Mouse (Mus musculus) telencephalon, adult 2 months (tissue): Measurements from ENCODE around the gene Gm9964.
A peak's percentile ranks its signal among the peaks of the same experiment; 100 is the strongest.
"Not testable (repeated sequence)": the region's sequence is repeated elsewhere in the genome, so short reads cannot be mapped to it uniquely, and the experiment has no call there.

ENCODE experiments used
- DNase-seq: peaks from one replicate; pipeline ENCODE4 v3.0.0-alpha.2; 2011; ENCODE audit warnings: low read depth, low spot score

Gm9964 gene

DNA sequence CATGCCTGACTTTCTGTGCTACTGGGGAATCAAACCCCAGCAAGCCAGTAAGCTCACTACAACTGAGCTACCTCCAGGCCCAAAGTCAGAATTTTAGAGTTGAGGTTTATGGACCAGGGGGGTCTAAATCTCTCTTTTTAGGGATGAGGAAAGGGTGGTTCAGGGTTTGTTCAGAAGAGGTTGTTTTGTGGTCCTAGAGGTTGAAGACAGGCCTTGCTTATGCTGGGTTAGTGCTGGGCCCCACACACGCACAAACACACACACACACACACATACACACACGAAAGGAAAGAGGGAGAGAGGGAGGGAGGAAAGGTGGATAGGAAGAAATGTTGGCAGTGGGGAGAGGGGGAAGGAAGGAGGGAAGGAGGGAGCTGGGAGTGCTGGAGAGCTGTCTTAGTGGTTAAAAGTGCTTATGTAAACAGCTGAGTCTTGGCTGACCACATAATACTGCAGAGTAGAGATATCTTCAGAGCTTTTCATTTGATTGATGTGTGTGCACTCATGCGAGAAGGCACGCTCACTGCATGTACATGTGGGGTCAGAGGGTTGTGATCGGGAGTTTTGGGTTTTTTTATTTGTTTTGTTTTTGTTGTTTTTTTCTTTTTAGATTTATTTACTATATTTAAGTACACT is at the start of gene Gm9964:
Gm9964 (minus strand) TSS at position 51 of the 636 bp plus-strand sequence.
- no peak for DNase-seq

- DNase-seq, result no peak
Observed at GRCm38 (mm10) chr11:79339808-79340781, 43.4 kb upstream of the Gm9964 start.

DNA sequence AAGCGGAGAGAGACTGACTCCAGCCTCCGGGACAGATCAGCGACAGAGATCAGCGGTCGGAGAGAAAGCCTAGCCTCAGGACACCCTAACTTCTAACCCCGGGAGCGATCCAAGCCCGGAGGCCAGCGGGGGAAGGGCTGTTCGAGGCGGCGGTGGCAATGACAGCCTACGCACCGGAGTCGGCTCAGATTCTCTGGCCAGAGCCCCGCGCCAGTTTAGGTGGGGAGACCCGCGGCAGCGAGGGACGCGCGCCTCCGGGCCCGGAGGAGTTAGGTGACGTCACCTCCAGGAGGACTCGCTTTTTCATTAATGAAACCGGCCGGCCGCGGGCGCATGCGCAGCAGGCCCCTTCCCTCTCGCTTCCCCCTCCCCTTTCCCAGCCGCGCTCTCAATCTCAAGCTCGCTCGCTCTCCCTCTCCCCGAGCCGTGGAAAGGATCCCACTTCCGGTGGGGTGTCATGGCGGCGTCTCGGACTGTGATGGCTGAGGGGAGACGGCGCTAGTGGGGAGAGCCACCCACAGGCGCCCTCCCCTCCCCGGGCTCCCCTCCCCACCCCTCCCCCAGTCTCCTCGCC is 42.6 kb upstream of the Gm9964 start, which contains the start of gene Nf1:
Nf1 (plus strand) TSS at position 460 of the 574 bp plus-strand sequence.
- peak; percentile 92 for DNase-seq

- DNase-seq, result no peak
Observed at GRCm38 (mm10) chr11:79338621-79339020, 41.9 kb upstream of the Gm9964 start.

GRCm38 (mm10) chr11:79336722-79337267 is 40.1 kb upstream of the Gm9964 start:
- no peak for DNase-seq

GRCm38 (mm10) chr11:79335077-79335476 is 38.4 kb upstream of the Gm9964 start:
- no peak for DNase-seq

GRCm38 (mm10) chr11:79329585-79329984 is 32.9 kb upstream of the Gm9964 start:
- no peak for DNase-seq

DNA sequence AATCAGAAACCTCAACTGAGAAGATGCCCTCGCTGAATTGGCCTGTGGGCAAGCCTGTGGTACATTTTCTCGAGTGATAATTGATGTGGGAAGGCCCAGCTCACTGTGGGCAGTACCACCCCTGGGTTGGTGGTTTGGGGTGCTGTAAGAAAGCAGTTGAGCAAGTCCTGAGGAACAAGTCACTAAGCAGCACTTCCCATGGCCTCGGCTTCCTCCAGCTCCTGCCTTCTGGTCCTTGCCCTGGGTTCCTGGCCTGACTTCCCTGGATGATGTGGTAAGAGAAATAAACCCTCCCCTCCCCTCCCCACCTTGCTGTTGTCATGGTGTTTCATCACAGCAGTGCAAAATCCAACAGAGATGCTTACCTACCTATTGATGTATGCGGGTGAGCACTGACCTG is 31.4 kb upstream of the Gm9964 start:
- no peak for DNase-seq

DNA sequence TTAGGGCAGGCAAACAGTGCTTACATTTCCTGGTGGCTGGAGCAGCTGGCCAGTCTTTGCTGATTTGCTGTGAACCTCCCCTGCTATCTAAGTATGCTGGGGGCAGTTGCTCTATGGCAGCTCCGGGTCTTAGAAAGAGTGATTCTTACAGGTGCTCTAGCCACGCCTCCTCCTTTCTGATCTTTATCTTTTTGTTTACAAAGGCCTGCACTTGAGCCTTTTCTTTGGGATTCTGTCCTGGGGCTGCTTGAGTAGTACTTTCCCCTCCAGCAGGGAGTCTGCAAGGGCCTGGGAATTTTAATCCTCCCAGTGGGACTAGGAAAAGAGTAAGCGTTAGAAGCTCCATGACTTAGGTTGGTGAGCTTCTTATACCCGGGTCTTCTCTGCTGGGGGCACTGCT is 30.4 kb upstream of the Gm9964 start:
- DNase-seq, result no peak

DNA sequence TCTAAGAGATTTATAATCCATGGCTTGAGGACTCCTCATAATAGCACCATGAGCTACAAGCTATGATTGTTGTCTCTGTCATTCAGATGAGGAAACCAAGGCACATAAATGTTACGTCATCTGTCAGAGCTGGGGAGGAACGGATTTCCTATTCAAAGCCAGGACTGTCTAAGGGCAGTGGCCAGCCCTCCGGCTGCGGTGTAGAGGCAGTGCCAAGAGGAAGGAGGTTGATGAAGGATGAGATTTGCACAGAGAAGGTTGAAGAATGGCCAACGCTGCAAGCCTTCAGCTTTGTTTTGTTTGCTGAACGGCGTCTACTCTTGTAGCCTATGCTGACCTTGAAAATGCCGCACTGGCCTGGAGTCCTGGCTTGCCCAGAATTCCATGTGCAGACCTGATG is 29.0 kb upstream of the Gm9964 start:
- no peak for DNase-seq

GRCm38 (mm10) chr11:79323985-79324685 is 27.4 kb upstream of the Gm9964 start:
- DNase-seq, result no peak

- no peak for DNase-seq
Observed at GRCm38 (mm10) chr11:79319807-79320206, 23.1 kb upstream of the Gm9964 start.

- no peak for DNase-seq
Observed at GRCm38 (mm10) chr11:79316807-79317345, 20.2 kb upstream of the Gm9964 start.

GRCm38 (mm10) chr11:79310467-79310866 is 13.8 kb upstream of the Gm9964 start:
- no peak for DNase-seq

DNA sequence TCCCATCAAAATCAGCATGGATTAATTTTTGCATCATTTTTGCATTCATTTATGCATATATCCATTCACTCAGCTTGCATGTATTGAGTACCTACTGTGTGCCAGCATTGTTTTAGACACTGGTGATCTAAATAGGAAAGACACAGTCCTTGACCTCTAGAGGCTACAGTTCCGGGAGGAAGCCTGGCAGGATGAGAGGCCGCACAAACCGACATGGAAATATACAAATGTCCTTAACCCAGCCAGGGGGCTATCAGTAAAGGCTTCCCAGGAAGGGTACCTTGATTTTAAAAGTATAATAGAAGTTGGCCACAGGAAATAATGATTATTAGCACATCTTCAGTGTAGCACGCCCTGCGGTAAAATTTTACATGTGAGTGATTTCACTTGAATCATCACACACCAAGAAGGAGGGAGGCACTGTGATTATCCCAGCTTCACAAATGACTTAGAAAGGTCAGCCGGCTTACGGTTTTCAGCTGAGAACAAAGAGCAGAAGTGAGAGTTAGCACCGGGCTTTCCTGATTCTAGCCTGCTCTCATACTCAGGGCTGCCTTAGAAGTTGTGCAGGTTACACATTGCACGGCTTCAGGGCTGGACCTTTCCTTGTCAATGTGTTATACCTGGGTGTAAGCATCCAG is 11.0 kb upstream of the Gm9964 start:
- DNase-seq, result no peak

DNA sequence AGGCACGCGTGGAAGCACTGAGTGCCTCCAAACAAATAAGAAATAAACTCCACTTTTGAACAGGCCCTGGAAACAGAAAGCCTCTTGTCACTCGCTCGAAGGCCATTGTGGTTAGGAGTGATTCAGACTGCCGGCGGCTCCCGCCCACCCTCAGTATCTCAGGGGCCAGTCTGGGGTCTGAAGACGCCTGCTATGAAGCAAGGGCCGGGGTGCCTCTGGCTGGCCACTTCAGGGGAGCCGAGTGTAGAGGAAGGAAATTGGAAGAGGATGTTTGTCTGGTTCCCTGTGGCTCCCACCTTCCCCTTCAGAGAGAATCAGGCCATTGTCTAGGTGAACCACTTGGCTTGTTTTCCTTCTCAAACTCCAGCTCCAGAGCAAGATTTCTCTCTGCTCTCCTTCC is 10.3 kb upstream of the Gm9964 start:
- no peak for DNase-seq

GRCm38 (mm10) chr11:79306510-79306909 is 9.8 kb upstream of the Gm9964 start:
- DNase-seq, result no peak

GRCm38 (mm10) chr11:79305697-79306340 is 9.1 kb upstream of the Gm9964 start:
- no peak for DNase-seq

DNA sequence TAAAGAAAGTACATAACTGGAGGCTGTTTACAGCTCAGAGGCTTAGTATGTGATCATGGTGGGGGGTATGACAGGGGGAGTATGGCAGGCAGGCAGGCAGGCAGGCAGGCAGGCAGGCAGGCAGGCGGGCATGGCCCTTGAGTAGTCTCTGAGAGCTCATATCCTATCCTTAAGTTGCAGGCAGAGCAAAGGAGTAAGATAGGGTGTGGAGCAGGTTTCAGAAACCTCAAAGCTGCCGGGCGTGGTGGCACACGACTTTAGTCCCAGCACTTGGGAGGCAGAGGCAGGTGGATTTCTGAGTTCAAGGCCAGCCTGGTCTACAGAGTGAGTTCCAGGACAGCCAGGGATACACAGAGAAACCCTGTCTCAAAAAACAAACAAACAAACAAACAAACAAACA is 7.5 kb upstream of the Gm9964 start:
- not testable (repeated sequence) for DNase-seq

- DNase-seq, result no peak
Observed at GRCm38 (mm10) chr11:79303109-79303508, 6.4 kb upstream of the Gm9964 start.
